ENCODE assay signal across 8 mouse cellular contexts in genomic region chr8:46671496-46671895, GRCm38 (mm10). TPM values are rescaled to one million over a fixed set of nuclear protein-coding genes. Genes with fewer than 3 reads are reported as not detected.
DNase-seq lines count a peak whose midpoint lies in the region; ATAC-seq and TF ChIP-seq lines count a peak whose summit lies in the region.

No protein-coding gene starts in this region.

- TF ChIP-seq CTCF in left cerebral cortex, adult 2 months (IDR thresholded peaks at IDR 0.05): peak; percentile 98

- H3K4me3 ChIP-seq in hindbrain, embryonic 11.5 days (ENCODE audit: low read depth, low read length): no peak overlapping the region
- no peak overlapping the region for H3K4me3 ChIP-seq in hindbrain, embryonic 16.5 days (ENCODE audit: low read length)
- H3K4me3 ChIP-seq in left cerebral cortex, adult 2 months: no peak overlapping the region

- no peaks in the 10 kb centered on the region for H3K9me3 ChIP-seq in hindbrain, embryonic 11.5 days (ENCODE audit: control insufficient read depth, low read length)
- H3K9me3 ChIP-seq in hindbrain, embryonic 16.5 days (ENCODE audit: control insufficient read depth, low read length): no peaks in the 10 kb centered on the region; the same call in 1 of the 2 replicates

- intact Hi-C loops in heart, postnatal 14 days (cut with DNase I): loop anchor here (2.0 to 5.0 kb wide), 3 partner anchors 66 to 701 kb away; partner anchors contain the start of gene Irf2
- intact Hi-C loops in left cerebral cortex, adult 2 months (cut with DNase I): loop anchor here (2.0 to 5.0 kb wide), 3 partner anchors 266 to 701 kb away; no protein-coding TSS in a partner anchor

- no peak overlapping the region for H3K9ac ChIP-seq in hindbrain, embryonic 11.5 days (ENCODE audit: low read depth, low read length)
- H3K9ac ChIP-seq in hindbrain, embryonic 16.5 days (ENCODE audit: low read depth, low read length): no peak overlapping the region

- H3K36me3 ChIP-seq in hindbrain, embryonic 11.5 days (ENCODE audit: control insufficient read depth, insufficient read depth, low read length): no peaks in the 10 kb centered on the region
- no peaks in the 10 kb centered on the region for H3K36me3 ChIP-seq in hindbrain, embryonic 16.5 days (ENCODE audit: control insufficient read depth, insufficient read depth, low read length)

- no peak overlapping the region for H3K4me2 ChIP-seq in hindbrain, embryonic 11.5 days (replicated peaks; ENCODE audit: low read depth, low read length)
- no peak overlapping the region for H3K4me2 ChIP-seq in hindbrain, embryonic 16.5 days (ENCODE audit: low read length)

- 0% methylated on average over 2 of the region's 2 CpGs for WGBS in hindbrain, embryonic 11.5 days
- 0% methylated on average over 2 of the region's 2 CpGs for WGBS in hindbrain, embryonic 16.5 days

- H3K4me1 ChIP-seq in hindbrain, embryonic 11.5 days (replicated peaks; ENCODE audit: control insufficient read depth, insufficient read depth, low read length): no peaks in the 10 kb centered on the region
- no peaks in the 10 kb centered on the region for H3K4me1 ChIP-seq in hindbrain, embryonic 16.5 days (ENCODE audit: control insufficient read depth, insufficient read depth, low read depth, low read length)

- no peak overlapping the region for H3K27ac ChIP-seq in hindbrain, embryonic 11.5 days (ENCODE audit: low read depth, low read length)
- no peak overlapping the region for H3K27ac ChIP-seq in hindbrain, embryonic 16.5 days (ENCODE audit: low read depth, low read length)
- no peak overlapping the region for H3K27ac ChIP-seq in left cerebral cortex, adult 2 months

- no peaks in the 10 kb centered on the region for H3K27me3 ChIP-seq in hindbrain, embryonic 11.5 days (ENCODE audit: control insufficient read depth, insufficient read depth, low read length)
- H3K27me3 ChIP-seq in hindbrain, embryonic 16.5 days (replicated peaks; ENCODE audit: control insufficient read depth, insufficient read depth, low read length): no peaks in the 10 kb centered on the region

- DNase-seq in hindbrain, embryonic 11.5 days (ENCODE audit: low spot score): peak; percentile 66
- DNase-seq in embryo, embryonic 10.5 days (ENCODE audit: low spot score): peak; percentile 68
- peak; percentile 67 to 81 for DNase-seq in heart, postnatal 14 days
- DNase-seq in left cerebral cortex, adult 2 months (ENCODE audit: extremely low spot score in 1 of 2, low spot score in 2 of 2): peak; percentile 54 to 75
- DNase-seq in thymus, postnatal 10 days (ENCODE audit: low spot score in 2 of 2): peak; percentile 22 to 62

- ATAC-seq in hindbrain, embryonic 11.5 days (ENCODE audit: low FRiP score): no peak
- ATAC-seq in hindbrain, embryonic 16.5 days: no peak
- ATAC-seq in activated CD4-positive, CD25-positive, alpha-beta regulatory T cell, adult 4 months: peak; percentile 63
- ATAC-seq in neutrophil, adult 5-6 weeks (ENCODE audit: extremely low read depth, insufficient number of reproducible peaks, low FRiP score, poor library complexity, severe bottlenecking): peak; percentile 71; the same call in 1 of the 2 replicates

RNA-seq across cellular contexts. Expression of gene Casp3, which starts 54.4 kb away (rescaled TPM):
- 134 and 171 TPM in 2 replicates for polyA plus RNA-seq in hindbrain, embryonic 11.5 days (2014; fragmentation: Nextera tagmentation; extraction: Ambion mirVana)
- polyA plus RNA-seq in hindbrain, embryonic 16.5 days (2015; fragmentation: Nextera tagmentation; extraction: Ambion mirVana): 213 and 225 TPM in 2 replicates
- polyA plus RNA-seq in activated CD4-positive, CD25-positive, alpha-beta regulatory T cell, adult 4 months (2017; shearing (Covaris generic)): 10 to 100 TPM; 74.3 to 76.0 TPM
- total RNA-seq in heart, postnatal 14 days (2021): 1 to 10 TPM; 6.3 to 7.6 TPM
- 10 to 100 TPM; 13.4 to 13.6 TPM for total RNA-seq in left cerebral cortex, adult 2 months (2021)
- 61.6 and 61.9 TPM in 2 replicates for total RNA-seq in neutrophil, adult 5-6 weeks (2017)

RNA-seq across cellular contexts. Expression of gene Primpol, which starts 54.5 kb away (rescaled TPM):
- 9.3 and 10.0 TPM in 2 replicates for polyA plus RNA-seq in hindbrain, embryonic 11.5 days (2014; fragmentation: Nextera tagmentation; extraction: Ambion mirVana)
- 6.5 and 9.3 TPM in 2 replicates for polyA plus RNA-seq in hindbrain, embryonic 16.5 days (2015; fragmentation: Nextera tagmentation; extraction: Ambion mirVana)
- 10 to 100 TPM; 30.0 to 37.4 TPM for polyA plus RNA-seq in activated CD4-positive, CD25-positive, alpha-beta regulatory T cell, adult 4 months (2017; shearing (Covaris generic))
- 1 to 10 TPM; 3.0 to 3.6 TPM for total RNA-seq in heart, postnatal 14 days (2021)
- total RNA-seq in left cerebral cortex, adult 2 months (2021): 1 to 10 TPM; 4.6 to 6.1 TPM
- 19.1 and 23.8 TPM in 2 replicates for total RNA-seq in neutrophil, adult 5-6 weeks (2017)

Comparison
In these comparisons a context has a peak if more than half of its experiments do, and no peak if none do; other contexts are left out.
1. ATAC-seq: peak in activated CD4-positive, CD25-positive, alpha-beta regulatory T cell, adult 4 months (single experiment) and neutrophil, adult 5-6 weeks (single experiment); none in hindbrain, embryonic 11.5 days (single experiment) and hindbrain, embryonic 16.5 days (single experiment).
2. Peak in every context shown above with its lines, with median percentiles within 50 percentile points of each other: DNase-seq.